Mouse (Mus musculus) lung, embryonic 14.5 days (tissue): ENCODE results near the gene Il2ra. TPM values are rescaled to one million over a fixed set of nuclear protein-coding genes. Genes with fewer than 3 reads are reported as not detected.

Source experiments
- ATAC-seq: fragments of 200-750 bp; cut with Nextera tagmentation; 2 replicates; pipeline ENCODE4 v1.8.0; 2017; ENCODE audit warnings: mild to moderate bottlenecking, moderate TSS enrichment, moderate library complexity; ENCODE audit not compliant: insufficient read depth
- DNase-seq: peaks from one replicate; pipeline ENCODE4 v3.0.0-alpha.2; 2015
- H3K27ac ChIP-seq: fragments of 300-500 bp; sonication (generic); 2 replicates; pipeline ENCODE4 v1.5.1; 2014; ENCODE audit warnings: low read depth, mild to moderate bottlenecking, moderate library complexity
- H3K27me3 ChIP-seq: fragments of 300-500 bp; sonication (generic); 2 replicates; pipeline ENCODE4 v1.6.1; 2014; ENCODE audit warnings: low read length, control low read depth; ENCODE audit not compliant: insufficient read depth
- H3K36me3 ChIP-seq: fragments of 300-500 bp; sonication (generic); 2 replicates; pipeline ENCODE4 v1.6.1; 2014; ENCODE audit warnings: control low read depth; ENCODE audit not compliant: insufficient read depth
- H3K4me1 ChIP-seq: fragments of 300-500 bp; sonication (generic); 2 replicates; pipeline ENCODE4 v1.6.1; 2014; ENCODE audit warnings: antibody characterized with exemption, control low read depth; ENCODE audit not compliant: insufficient read depth
- H3K4me2 ChIP-seq: fragments of 300-500 bp; sonication (generic); 2 replicates; pipeline ENCODE4 v1.6.1; 2014; ENCODE audit warnings: mild to moderate bottlenecking
- H3K4me3 ChIP-seq: fragments of 300-500 bp; sonication (generic); 2 replicates; pipeline ENCODE4 v1.5.1; 2014; ENCODE audit warnings: low read depth, low read length
- H3K9ac ChIP-seq: fragments of 300-500 bp; sonication (generic); 2 replicates; pipeline ENCODE4 v1.6.1; 2014
- H3K9me3 ChIP-seq: fragments of 300-500 bp; sonication (generic); 2 replicates; pipeline ENCODE4 v1.6.1; 2016; ENCODE audit warnings: low read depth, low read length, control low read depth
- CTCF ChIP-seq: IDR thresholded peaks from 2 replicates; pipeline ENCODE4 v1.5.1; 2016; ENCODE audit warnings: antibody characterized with exemption, low read depth
- WGBS: fragments of 180-500 bp; shearing (Covaris S2); extraction: QIAGEN DNeasy Blood & Tissue Kit; methylation state at CpG from one replicate; pipeline ENCODE4 v1.1.7; 2014; 5-methylcytosine and 5-hydroxymethylcytosine counted together
- polyA plus RNA-seq: library from polyadenylated mRNA; unstranded; fragments of >200 nt; fragmentation: Nextera tagmentation; extraction: Ambion mirVana; gene quantifications from 2 replicates; pipeline ENCODE4 v1.2.1, GENCODE M21; 2014

The Il2ra gene
- polyA plus RNA-seq, 1 experiment from 2014 or later = not detected

GRCm38 (mm10) chr2:11654990-11655931, 12.7 kb downstream of the Il2ra start:
- no peak overlapping the region for H3K4me3 ChIP-seq
- H3K27ac ChIP-seq = no peak overlapping the region
- H3K36me3 ChIP-seq = no peaks in the 10 kb centered on the region
- 52% methylated on average over 9 of the region's 9 CpGs for WGBS
- no peaks in the 10 kb centered on the region for H3K4me1 ChIP-seq
- no peak for TF ChIP-seq CTCF
- ATAC-seq = no peak
- H3K27me3 ChIP-seq = no peaks in the 10 kb centered on the region
- no peaks in the 10 kb centered on the region for H3K9me3 ChIP-seq
- H3K9ac ChIP-seq = no peak overlapping the region
- H3K4me2 ChIP-seq = no peak overlapping the region
- peak; percentile 8 for DNase-seq

- Histone ChIP-seq H3K9ac (no peak overlapping the region), H3K27me3 (no peaks in the 10 kb centered on the region), H3K9me3 (no peaks in the 10 kb centered on the region), H3K36me3 (no peaks in the 10 kb centered on the region), H3K4me3 (no peak overlapping the region), H3K27ac (no peak overlapping the region), H3K4me2 (no peak overlapping the region), H3K4me1 (no peaks in the 10 kb centered on the region)
- DNase-seq (no peak), ATAC-seq (no peak)
- TF ChIP-seq CTCF = no peak
- WGBS = 87% methylated on average over 2 of the region's 2 CpGs
Measured at GRCm38 (mm10) chr2:11657581-11657980, 15.0 kb downstream of the Il2ra start.

- H3K9ac ChIP-seq = no peak overlapping the region
- no peak overlapping the region for H3K27ac ChIP-seq
- H3K4me3 ChIP-seq = no peak overlapping the region
- ATAC-seq = 0 out of 2 replicates have a peak, but pooled peaks have one; percentile 31
- peak; percentile 9 for DNase-seq
- H3K27me3 ChIP-seq = no peaks in the 10 kb centered on the region
- H3K9me3 ChIP-seq = no peaks in the 10 kb centered on the region
- no peaks in the 10 kb centered on the region for H3K4me1 ChIP-seq
- no peaks in the 10 kb centered on the region for H3K36me3 ChIP-seq
- no peak overlapping the region for H3K4me2 ChIP-seq
- 26% methylated on average over 2 of the region's 2 CpGs for WGBS
- TF ChIP-seq CTCF = no peak
Measured at GRCm38 (mm10) chr2:11659263-11659662, 16.7 kb downstream of the Il2ra start.

GRCm38 (mm10) chr2:11662143-11662906, 19.7 kb downstream of the Il2ra start:
- no peak for DNase-seq

GRCm38 (mm10) chr2:11662907-11663230, 20.3 kb downstream of the Il2ra start:
- WGBS = 81% methylated on average over 1 of the region's 1 CpGs
- TF ChIP-seq CTCF = no peak

More at GRCm38 (mm10) chr2:11662143-11662906, 19.7 kb downstream of the Il2ra start:
- no peak for ATAC-seq
- Histone ChIP-seq H3K4me1 (no peaks in the 10 kb centered on the region), H3K9ac (no peak overlapping the region), H3K4me3 (no peak overlapping the region), H3K36me3 (no peaks in the 10 kb centered on the region), H3K27ac (no peak overlapping the region), H3K27me3 (no peaks in the 10 kb centered on the region), H3K4me2 (no peak overlapping the region), H3K9me3 (no peaks in the 10 kb centered on the region)
- TF ChIP-seq CTCF = no peak
- WGBS = 75% methylated on average over 6 of the region's 6 CpGs

GRCm38 (mm10) chr2:11663961-11664360, 21.4 kb downstream of the Il2ra start:
- peak; percentile 91 for ATAC-seq
- no peak overlapping the region for H3K4me3 ChIP-seq
- DNase-seq = peak; percentile 90

More at GRCm38 (mm10) chr2:11662907-11663230, 20.3 kb downstream of the Il2ra start:
- ATAC-seq (no peak), DNase-seq (no peak)
- no peaks in the 10 kb centered on the region for H3K9me3 ChIP-seq
- H3K4me1 ChIP-seq = no peaks in the 10 kb centered on the region
- no peak overlapping the region for H3K9ac ChIP-seq
- no peak overlapping the region for H3K4me2 ChIP-seq
- no peaks in the 10 kb centered on the region for H3K36me3 ChIP-seq
- H3K4me3 ChIP-seq = no peak overlapping the region
- no peaks in the 10 kb centered on the region for H3K27me3 ChIP-seq
- no peak overlapping the region for H3K27ac ChIP-seq

GRCm38 (mm10) chr2:11664367-11664766, 21.8 kb downstream of the Il2ra start:
- Histone ChIP-seq H3K27ac (no peak overlapping the region), H3K4me1 (no peaks in the 10 kb centered on the region), H3K4me3 (no peak overlapping the region), H3K9ac (no peak overlapping the region), H3K9me3 (no peaks in the 10 kb centered on the region), H3K27me3 (no peaks in the 10 kb centered on the region), H3K36me3 (no peaks in the 10 kb centered on the region), H3K4me2 (peak overlapping the region; percentile 42)
- DNase-seq (peak; percentile 5), ATAC-seq (no peak; the same call in 1 of the 2 replicates)
- WGBS = 43% methylated on average over 6 of the region's 6 CpGs
- TF ChIP-seq CTCF = no peak

More at GRCm38 (mm10) chr2:11663961-11664360, 21.4 kb downstream of the Il2ra start:
- Histone ChIP-seq H3K9ac (no peak overlapping the region), H3K4me1 (no peaks in the 10 kb centered on the region), H3K4me2 (peak overlapping the region; percentile 42), H3K27me3 (no peaks in the 10 kb centered on the region), H3K27ac (no peak overlapping the region), H3K9me3 (no peaks in the 10 kb centered on the region), H3K36me3 (no peaks in the 10 kb centered on the region)
- WGBS = 2% methylated on average over 10 of the region's 10 CpGs
- TF ChIP-seq CTCF = peak; percentile 88
